Mouse (Mus musculus) adrenal gland (tissue): ENCODE results near the gene Muc3.
"Not testable (repeated sequence)": the region's sequence is repeated elsewhere in the genome, so short reads cannot be mapped to it uniquely, and the experiment has no call there.

Experiments
- intact Hi-C: fragments of 180-260 bp; cut with DNase I; formaldehyde crosslinking; loops from one replicate; pipeline ENCODE4 v1.15.1; 2025
- long read RNA-seq, 2 experiments: library from polyadenylated mRNA; unstranded; transcript quantifications; one replicate each; pipeline ENCODE4 v2.0.0; 2020; ENCODE audit warnings: borderline replicate concordance in 1 of 2; ENCODE audit not compliant: insufficient replicate concordance in 1 of 2

Gene Muc3
- long read RNA-seq, experiment 1 = 0 reads
- long read RNA-seq, experiment 2 = 0 reads

- intact Hi-C loops = not testable (repeated sequence)
Measured at GRCm38 (mm10) chr5:137149272-137149882, at the start of gene Muc3. Muc3 (minus strand) TSS chr5:137149322.

GRCm38 (mm10) chr5:137194488-137195120 lies 45.5 kb upstream of the Muc3 start:
- intact Hi-C loops = no loop called here

GRCm38 (mm10) chr5:137193279-137193952 lies 44.3 kb upstream of the Muc3 start:
- intact Hi-C loops = no loop called here

- intact Hi-C loops = no loop called here
Measured at GRCm38 (mm10) chr5:137189326-137189725, 40.2 kb upstream of the Muc3 start.

GRCm38 (mm10) chr5:137185362-137185761 lies 36.2 kb upstream of the Muc3 start:
- intact Hi-C loops = no loop called here

DNA sequence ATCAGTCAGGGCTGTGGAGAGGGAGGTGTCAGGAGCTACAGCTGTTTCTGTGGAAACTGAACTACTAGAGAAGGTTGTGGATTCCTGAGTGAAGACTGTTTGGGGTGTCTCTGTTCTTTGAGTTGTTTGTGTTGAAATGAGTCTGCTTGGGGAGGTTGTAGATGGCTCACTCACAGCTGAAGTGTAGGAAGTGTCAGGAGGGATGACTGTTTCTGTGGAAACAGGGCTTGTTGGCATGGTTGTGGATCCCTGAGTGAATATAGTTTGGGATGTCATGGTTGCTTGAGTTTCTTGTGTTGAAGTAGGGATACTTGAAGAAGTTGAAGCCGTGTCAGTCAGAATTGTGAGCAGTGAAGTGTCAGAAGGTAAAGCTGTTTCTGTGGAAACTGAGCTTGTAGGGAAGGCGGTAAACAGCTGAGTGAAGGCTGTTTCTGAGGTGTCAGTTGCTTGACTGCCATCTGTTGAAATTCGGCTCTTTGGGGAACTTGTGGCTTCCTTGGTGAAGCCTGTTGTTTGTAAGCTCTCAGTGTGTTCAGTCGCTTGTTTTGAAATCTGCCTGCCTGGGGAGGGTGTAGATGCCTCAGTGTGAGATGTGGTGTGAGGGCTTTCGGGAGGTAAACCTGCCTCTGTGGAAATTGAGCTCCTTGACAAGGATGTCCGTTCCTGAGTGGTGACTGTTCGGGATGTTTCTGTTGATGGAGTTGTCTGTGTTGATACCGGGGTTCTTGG lies 30.7 kb upstream of the Muc3 start:
- intact Hi-C loops = no loop called here

DNA sequence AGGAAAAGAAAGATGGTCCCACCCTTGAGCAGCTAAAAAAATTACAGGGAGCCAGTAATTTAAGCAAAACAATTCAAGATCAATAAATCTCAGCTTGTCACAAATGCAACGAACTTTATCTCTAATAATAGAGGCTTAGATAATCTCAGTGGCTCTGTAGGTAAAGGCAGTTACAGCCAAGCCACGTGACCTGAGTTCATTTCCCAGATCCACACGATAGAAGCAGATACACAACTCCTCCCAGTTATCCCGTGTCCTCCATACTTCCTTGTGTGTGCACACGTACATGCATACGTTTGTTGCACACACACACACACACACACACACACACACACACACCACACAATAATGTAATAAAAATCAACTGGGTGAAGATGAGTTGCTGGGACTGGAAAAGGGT lies 24.8 kb upstream of the Muc3 start:
- intact Hi-C loops = no loop called here

- intact Hi-C loops = no loop called here
Measured at GRCm38 (mm10) chr5:137172591-137172990, 23.5 kb upstream of the Muc3 start.

GRCm38 (mm10) chr5:137171478-137171877 lies 22.4 kb upstream of the Muc3 start:
- intact Hi-C loops = no loop called here

DNA sequence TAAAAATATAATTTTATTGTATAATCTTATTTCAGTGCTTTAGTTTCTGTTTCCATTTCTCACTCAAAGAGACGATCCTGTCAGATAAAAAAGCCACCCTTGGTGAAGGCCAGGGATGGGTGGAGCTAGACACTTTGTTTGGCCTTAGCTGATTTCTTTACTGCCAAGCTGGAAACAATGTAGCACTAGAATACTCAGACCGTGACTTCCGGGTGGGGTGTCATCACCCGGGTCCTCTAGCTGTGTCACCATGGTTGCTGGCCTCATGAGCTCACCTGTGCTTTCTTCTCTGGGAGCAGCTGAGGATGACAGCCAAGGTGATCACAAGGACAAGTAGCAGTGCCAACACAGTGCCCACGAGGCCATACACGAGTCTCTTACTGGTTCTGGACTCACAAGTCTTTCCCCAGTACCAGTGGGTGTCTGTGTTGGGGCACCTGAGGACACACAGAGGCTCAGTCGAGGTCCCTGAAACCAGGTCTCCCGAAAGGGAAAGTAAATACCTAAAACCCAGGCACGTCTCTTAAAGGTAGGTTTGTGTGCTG lies 21.8 kb upstream of the Muc3 start:
- intact Hi-C loops = no loop called here

DNA sequence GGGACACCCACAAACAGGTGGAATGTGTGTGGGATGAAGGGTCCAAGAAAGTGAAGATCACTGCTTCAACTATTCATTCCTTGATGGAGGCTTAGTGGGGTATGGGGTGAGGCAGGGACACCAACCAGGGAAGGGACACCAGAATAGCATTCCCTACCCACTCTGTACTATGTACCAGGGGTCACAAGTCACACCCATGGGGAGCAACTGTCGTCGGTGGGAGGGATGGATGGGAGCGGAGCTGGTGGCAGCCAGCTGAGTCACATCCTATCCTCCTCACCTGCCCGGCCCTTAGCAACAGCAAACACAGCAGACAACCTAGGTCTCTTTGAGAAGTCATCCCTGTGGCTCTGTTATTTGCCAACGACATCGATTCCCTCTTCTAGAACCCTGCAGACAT lies 18.4 kb upstream of the Muc3 start:
- intact Hi-C loops = no loop called here

- intact Hi-C loops = no loop called here
Measured at GRCm38 (mm10) chr5:137166012-137166411, 16.9 kb upstream of the Muc3 start.

DNA sequence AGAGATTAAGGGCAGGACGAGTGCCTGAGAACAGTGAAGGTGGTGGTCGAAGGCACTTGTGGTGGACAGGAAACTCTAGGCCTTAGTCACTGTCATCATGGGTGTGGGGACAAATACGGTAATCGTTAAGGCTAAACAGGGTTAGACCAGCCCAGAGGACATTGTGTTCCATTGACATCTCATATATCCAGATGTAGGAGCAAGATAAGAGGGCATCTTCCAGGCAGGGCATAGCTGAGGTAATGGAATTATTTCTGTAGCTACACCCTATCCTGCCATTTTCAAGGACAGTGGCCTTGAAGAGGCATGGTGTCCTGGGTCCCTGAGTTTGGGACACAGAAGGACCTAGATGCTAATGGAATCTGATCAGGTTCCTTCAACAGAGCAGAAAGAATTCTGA lies 12.7 kb upstream of the Muc3 start:
- intact Hi-C loops = no loop called here

GRCm38 (mm10) chr5:137159461-137159860 lies 10.3 kb upstream of the Muc3 start:
- intact Hi-C loops = no loop called here

GRCm38 (mm10) chr5:137153289-137153688 lies 4.2 kb upstream of the Muc3 start:
- intact Hi-C loops = no loop called here

- intact Hi-C loops = no loop called here
Measured at GRCm38 (mm10) chr5:137152623-137153022, 3.5 kb upstream of the Muc3 start.

GRCm38 (mm10) chr5:137140836-137141235 lies 8.3 kb downstream of the Muc3 start:
- intact Hi-C loops = no loop called here

GRCm38 (mm10) chr5:137138977-137139376 lies 10.1 kb downstream of the Muc3 start:
- intact Hi-C loops = loop anchor here (10.0 kb wide), 1 partner anchor 246 kb away; no protein-coding TSS in a partner anchor

DNA sequence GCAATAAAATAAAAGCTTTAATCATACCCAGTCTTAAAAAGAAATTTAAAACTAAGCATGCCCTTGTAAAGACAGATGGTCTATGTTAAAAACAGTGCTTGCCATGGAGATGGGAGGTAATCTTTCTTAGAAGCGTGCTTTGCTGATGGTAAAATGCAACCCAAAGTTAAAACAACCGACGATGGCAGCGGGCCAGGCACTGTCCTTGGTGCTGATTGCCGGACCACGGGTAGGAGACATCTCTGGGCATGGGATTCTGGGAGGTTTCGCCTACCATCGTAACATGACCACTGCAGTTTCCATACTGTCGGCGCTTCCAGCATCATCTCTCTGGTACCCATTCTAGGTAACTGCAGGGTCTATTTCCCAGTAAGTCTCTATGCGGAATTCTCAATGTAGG lies 14.2 kb downstream of the Muc3 start:
- intact Hi-C loops = loop anchor here (5.0 to 10.0 kb wide), 2 partner anchors 250 to 362 kb away; no protein-coding TSS in a partner anchor

DNA sequence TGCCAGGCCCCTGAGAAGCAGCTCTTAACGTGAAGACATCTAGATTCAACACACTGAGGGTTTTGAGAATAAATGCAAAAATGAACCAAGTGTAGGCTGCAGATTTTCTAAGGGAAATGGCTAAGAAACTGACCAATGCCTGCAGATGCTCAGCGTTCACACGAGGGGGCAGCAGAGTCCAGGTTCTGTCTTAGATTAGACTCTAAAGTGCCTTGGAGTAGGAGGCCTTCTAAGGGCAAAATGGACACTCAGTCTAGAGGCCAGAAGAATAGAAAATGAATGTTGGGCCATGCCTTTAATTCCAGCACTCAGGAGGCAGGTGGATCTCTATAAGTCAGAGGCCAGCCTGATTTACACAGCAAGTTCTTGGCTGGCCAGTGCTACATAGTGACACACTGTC lies 17.6 kb downstream of the Muc3 start:
- intact Hi-C loops = loop anchor here (1.0 to 10.0 kb wide), 3 partner anchors 155 to 366 kb away; no protein-coding TSS in a partner anchor

- intact Hi-C loops = no loop called here
Measured at GRCm38 (mm10) chr5:137129281-137129680, 19.8 kb downstream of the Muc3 start.
